Mouse (Mus musculus) gastrocnemius, adult 18-20 months (tissue): ENCODE results near the gene Fgb. TPM values are rescaled to one million over a fixed set of nuclear protein-coding genes. Genes with fewer than 3 reads are reported as not detected.
A peak's percentile ranks its signal among the peaks of the same experiment; 100 is the strongest.

Experiments used
- DNase-seq: peaks from one replicate; pipeline ENCODE4 v3.0.0; 2021; ENCODE audit warnings: low spot score
- long read RNA-seq, 2 experiments: library from polyadenylated mRNA; stranded (forward); transcript quantifications; one replicate each; pipeline ENCODE4 v2.0.0; 2021
- total RNA-seq, 2 experiments: library from RNA; stranded (reverse); gene quantifications; 2 replicates each; pipeline ENCODE4 v1.2.3; 2021

The Fgb gene
- total RNA-seq = under 1 TPM in 1 of 2 experiments, not detected in 1; 0.71 TPM
- long read RNA-seq, experiment 1 = 0 reads
- long read RNA-seq, experiment 2 = 0 reads

DNA sequence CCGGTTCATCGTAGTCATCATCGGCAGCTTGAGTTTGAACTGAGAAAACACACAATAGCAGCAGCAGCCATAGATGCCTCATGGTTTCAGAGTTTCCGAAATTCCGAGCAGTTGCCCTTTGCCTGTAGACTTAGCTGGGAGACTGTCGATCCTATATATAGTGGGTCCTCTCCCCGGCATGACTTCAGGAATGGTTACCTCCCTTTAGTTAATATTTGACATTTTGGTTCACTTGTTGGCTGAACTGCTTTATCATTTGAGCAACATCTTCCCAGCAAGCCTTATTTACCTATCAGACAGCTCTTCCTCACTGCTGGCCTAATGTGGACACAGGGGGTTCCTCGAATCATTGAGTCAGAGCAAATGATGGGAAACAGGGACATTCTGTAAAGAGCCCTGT, at the start of gene Fgb:
Fgb (minus strand) TSS at position 184 of the 400 bp plus-strand sequence.
- DNase-seq = no peak

DNA sequence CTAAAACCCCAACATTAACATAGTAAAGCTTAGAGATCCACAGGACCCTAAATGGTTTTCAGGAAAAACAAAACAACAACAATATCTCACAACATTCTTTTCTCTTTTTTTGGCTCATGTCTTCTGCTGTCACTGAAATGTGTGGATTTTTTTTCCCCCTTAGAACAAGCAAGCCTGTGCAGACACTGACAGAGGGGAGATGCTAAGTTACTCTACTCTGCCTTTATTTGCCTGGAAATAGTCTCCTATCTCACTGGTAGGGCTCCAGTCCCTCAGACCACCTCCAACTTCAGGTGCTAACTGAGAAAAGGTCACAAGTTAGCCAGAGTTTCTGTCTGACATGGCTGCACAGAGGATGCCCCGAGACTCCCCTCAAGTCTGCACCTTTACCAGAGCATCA, 49.5 kb upstream of the Fgb start:
- DNase-seq = no peak

DNA sequence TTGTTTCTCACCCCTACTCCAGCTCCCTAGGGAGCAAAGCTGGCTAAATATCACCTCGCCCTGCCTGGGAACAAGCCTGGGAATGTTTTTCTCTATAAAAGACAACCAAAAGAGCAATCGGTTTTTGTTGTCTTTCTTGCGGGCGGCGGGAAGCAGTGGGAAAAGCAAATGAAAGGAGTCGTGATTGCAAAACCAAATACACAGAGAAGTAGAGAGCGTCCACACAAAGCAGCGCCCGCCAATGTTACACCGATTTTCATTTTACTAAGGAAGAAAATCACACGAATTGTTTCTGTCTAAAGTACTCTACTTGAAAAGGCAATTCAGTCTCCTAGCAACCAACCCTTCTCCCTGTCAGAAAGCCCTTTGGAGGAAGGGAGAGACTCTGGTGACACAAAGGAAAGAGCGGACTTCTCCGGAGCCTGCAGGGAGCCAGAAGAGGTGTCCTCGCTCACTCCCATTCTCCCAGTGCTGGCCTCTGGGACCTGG, 48.9 kb upstream of the Fgb start:
- peak; percentile 14 for DNase-seq

DNA sequence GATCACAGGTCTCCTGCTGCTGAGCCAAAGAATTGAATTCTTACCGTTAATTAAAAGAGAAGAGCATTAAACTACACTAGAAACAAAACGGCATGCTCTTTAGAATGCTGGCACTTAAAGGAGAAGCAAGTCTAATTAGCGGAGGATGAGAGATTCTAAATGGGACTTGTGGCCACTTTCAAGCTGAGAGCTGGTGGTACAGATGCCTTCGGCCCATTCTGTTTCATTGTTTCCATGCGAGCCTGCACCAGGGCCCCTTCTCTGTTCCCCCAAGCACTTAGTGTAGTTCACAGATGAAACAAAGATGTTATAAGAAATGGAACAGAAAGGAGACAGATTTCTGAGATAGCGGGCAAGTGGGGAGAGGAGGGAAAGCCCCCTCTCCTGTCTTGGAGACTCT, 47.9 kb upstream of the Fgb start:
- DNase-seq = no peak

DNA sequence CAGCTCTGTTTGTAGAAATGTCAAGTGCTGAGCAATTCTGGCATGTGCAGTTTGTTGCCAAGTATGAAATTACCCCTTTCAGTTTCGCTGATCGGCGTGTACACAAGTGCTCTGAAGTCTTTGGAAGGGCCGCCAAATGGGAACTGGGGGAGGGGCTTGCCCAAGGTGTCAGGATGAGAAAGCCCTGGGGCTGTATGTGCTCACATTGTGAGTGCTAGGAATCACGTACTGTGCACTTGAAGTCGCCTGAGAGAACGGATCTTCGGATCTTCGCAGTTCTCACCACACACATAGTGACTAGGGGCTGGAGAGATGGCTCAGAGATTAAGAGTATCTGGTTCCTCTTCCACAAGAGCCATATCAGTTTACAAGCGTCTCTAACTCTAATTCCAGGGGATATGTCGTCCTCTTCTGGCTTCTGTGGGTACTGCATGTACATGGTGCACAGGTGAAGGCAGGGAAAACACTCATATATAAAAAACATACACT, 30.9 kb upstream of the Fgb start:
- peak; percentile 60 for DNase-seq

DNA sequence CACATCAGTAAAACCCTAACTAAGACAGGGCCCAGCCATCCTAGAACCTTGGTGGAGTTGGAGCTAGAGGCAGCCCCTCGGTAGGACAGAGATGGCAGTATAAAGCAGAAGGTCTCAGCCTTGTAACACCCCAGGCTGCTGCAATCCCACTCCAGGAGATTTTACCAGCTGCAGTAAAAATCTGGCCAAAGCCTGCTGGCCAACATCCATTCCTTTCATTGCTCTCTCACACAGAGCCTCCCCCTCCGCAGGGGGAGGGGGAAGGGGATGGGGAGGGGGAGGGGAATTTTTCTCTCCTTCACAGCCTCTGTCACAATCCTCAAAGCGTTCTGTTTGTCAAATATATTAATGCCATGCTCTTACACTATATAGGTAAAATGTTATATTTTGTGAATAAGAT, 26.9 kb upstream of the Fgb start:
- DNase-seq = peak; percentile 6

DNA sequence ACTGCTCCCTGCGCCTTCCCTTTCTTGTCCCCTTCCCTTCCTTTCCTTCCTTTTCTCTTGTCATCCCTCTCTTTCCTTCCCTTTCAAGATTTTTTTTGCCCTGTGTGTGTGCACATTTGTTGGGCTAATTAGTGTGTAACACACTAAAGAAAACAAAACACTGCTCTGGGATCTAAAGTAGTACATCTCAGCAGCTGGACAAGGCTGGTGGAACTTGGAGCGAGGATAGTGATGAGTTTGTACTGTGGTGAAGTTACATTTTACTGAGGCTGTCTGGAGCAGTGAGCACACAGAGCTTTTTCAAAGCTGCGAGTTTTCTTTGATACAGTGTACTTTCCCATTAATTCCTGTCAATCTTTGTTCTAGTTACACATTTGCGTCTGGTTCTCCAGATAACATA, 20.6 kb upstream of the Fgb start:
- DNase-seq = no peak

DNA sequence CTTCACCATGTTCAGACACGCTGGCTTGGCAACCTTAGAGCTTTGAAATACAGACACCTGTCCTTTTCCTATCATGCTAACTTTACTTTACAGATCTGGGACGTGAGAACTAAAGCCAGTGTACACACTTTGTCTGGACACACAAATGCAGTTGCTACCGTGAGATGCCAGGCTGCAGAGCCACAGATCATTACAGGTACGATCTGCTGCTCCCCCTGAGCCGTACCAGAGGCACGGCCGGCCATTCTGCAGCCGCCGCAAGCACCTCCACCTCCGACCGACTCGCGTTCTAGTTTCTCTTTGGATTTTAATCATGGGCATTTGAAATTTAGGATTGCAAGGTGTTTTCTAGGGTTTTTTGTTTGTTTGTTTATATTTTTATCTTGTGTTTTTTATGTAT, 19.2 kb upstream of the Fgb start:
- DNase-seq = no peak

DNA sequence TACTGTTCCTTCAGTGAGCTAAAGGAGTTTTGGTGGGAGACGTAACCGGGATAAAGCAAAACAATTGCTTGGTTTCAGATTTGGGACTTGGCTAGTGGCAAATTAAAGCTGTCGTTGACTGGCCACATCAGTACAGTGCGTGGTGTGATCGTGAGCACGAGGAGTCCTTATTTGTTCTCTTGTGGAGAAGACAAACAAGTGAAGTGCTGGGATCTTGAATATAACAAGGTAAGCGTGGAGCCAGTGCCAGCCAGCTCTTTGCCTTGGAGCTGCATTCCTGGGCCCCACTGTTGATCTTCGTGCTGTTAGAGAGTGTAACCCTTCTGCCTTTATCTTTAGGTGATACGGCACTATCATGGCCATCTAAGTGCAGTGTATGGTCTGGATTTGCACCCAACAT, 18.3 kb upstream of the Fgb start:
- no peak for DNase-seq

DNA sequence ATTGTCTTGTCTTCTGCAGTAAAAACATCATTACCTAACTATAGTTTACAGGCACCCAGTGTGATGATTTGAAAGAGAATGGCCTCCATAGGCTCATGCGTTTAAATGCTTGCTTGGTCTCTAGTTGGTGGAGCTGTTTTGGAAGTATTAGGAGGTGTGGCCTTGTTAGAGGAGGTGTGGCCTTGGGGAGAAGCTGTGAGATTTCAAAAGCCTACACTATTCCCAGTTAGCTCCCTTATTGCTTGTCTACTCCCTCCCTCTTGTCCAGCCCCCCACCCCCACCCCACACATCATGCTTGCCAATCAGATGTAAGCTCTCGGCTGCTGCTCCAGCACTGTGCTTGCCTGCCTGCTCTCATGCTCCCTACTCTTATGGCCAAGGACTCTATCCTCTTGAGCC, 7.4 kb upstream of the Fgb start:
- DNase-seq = no peak

DNA sequence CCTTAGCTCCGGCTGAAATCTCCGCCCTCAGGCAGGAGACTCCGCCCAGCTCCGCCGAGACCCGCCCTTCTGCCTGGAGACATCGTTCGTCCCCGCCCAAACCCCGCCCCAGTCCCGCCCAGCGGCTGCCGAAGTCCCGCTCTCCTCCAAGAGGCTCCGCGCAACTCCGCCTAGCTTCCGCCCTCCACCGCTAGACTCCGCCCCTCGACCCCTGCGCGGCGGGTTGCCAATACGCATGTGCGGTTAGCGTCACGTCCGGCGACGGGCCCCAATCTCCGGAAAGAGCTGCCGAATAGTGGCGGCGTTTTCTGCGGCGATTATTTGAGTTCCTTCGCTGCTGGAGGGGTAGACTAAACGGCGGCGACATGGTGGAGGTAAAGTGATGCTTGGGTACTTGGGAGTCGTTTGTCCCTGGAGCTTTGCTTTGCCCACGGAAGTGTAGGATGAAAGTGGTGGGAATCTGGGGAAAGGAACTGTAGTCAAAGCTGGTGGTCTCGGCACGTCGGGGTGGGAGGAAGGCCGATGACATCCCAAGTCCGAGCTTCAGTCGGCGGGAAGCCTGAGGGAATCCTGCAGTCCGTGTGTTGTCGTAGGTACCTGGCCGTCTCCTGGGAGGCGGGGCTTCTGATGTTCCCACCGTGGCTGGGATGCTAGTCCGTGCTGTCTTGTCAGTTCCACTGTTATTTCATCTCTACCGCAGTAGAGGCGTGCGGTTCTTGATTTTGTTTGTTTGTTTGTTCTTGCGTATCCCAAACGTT, 5.8 kb upstream of the Fgb start, which contains the start of gene Plrg1:
Plrg1 (plus strand) TSS at position 242 of the 758 bp plus-strand sequence.
- DNase-seq = peak; percentile 99

DNA sequence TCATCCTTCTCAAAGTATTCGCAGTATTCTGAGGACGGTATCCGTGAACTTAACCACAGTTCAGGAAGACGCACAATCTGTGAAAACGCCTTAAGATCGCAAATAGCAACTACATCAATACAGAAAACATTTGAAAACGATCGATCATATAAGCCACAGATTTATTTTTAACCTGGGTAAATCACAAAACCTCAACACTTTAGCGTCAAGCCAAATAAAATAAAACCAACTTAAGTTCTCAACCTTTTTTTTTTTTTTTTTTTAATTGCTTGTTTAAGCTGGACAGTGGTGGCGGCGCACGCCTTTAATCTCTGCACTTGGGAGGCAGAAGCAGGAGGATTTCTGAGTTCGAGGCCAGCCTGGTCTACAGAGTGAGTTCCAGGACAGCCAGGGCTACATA, 5.1 kb upstream of the Fgb start:
- no peak for DNase-seq

DNA sequence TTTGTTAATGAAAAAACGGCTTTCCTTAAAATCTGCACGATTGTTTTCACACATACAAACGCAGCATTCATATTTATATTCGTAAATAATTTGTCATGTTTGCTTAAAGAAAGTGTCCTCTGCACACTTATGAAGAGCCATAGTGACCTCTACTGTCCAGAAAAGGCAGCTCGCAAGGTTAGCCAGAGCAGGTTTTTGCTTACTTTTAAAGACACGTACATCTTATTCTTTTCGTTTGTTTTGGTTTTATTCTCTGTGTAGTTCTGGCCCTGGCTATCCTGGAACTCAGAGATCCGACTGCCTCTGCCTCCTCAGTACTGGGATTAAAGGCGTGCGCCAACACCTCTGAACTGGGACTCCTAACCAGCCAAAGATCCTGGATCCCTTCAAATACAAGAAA, 4.1 kb upstream of the Fgb start:
- peak; percentile 5 for DNase-seq

DNA sequence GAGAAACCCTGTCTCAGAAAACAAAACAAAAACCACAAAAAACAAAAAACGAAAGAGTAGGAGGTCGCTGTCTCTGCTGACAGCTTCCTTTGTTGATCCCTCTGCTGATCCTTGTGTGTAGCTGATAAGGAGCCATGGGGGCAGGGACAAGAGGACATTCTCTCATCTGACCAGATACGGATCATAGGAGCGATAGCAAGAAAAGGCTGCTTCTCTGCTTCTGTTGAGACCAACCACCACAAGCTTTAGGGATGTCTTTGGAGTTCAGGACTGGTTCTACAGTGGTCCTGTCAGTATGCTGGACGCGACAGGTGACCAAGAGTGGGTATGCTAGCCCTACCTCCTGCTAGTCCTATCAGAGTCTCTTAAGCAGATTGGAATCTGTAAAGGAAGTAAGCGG, 3.5 kb upstream of the Fgb start:
- DNase-seq = no peak

DNA sequence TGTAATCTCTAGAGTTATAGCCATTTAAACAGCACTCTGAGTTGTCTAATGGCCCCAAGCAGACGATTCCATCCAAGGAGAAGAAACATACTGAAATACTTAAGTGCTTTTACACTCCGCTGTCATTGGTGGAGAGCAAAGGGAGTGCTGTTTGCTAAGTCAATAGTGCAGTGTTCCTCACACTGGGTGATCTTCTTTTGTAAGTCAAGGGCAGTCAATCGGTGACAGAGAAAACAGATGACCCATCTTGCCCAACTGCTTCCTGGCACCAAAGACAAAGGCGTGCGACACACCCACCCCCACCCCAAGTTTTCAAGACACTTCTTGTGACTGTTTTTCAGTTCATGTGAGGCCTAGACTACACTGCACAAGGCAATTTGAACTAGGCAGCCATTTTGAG, 2.4 kb upstream of the Fgb start:
- no peak for DNase-seq

DNA sequence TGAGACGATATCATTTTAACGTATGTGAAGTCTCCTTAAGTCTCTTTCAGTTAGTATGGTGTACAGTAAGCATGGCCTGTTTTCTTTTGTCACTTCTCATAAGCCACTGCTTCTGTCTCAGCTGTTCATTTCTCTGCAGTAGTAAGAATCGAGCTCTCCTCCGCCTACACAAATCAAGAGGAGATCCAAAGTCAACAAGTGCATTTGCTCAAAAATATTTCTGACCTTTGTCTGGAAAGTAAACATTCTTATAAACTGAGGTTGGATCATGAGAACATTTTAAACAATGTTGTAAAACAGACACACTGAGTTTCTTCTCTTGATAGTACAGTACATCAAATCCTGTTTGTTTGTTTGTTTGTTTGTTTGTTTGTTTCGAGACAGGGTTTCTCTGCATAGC, 998 bp upstream of the Fgb start:
- no peak for DNase-seq

DNA sequence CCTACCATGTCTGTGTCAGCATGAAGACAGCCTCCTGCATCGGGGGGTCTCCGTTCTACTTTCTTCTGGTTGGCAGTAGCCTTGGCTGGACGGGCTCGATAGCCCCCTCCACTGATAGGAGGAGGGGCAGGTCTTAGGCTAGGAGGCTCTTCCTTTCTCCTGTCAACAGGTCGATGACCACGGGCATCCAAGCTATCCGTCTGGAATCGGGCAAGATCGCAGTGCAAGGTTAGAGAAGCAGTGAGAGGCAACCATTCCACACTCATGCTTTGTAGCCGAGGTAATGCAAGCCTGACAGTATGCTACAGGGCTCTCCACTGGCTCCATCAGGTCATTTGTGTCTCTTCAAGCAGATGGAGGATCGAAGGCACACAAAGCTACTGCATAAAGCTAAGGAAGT, 3.0 kb downstream of the Fgb start:
- DNase-seq = no peak

DNA sequence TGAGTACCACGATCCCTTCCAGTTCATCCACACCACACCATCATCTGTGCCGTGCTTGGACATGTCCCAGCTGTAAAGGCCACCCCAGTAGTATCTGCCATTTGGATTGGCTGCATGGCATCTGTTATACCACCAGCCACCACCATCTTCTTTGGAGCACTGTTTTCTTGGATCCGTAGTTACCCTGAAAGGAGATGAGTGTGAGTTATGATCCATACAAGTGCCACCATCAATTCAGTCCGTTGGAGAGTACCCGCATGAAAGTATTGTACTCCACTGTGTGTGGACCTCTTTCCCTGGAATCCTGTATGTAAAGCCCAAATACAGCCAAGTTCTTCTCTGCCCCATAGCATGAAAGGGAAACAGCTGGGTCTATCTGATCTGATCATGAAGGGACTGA, 7.2 kb downstream of the Fgb start:
- no peak for DNase-seq

DNA sequence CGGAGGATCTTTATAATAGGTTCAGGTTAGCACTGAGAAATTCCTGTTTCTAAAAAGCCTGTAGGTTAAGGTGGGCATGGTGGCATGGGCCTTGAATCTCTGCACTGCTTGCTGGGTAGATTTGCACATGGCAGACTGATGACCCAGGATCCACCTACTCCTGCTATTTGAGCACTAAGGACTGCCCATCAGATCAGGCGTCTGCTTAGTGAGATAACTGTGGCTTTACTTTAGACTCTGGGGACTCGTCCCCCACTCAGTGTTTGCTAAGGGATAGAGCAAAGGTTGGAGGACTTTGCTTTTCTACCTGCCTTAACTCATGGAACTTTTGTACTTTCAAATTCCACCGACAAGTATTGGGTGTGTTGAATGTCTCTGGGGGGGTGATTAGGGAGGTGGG, 10.0 kb downstream of the Fgb start:
- no peak for DNase-seq

DNA sequence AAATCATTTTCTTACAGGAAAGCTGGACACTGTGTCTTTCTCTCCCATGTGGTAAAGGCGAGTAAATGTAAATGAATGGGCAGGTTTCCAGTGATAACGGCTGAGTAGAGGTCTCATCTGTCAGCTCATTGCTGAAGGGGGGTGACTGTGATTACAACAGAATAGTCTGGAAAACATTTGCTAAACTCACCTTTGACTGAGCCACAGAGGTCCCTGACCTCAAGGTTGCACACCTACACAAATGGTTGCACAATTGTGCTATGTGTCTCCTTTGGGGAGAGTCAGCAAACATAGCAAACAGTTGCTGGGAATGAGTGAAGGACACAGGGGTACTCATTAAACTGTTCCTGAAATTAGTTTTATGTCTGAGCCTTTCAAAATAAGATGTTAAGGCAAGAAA, 10.8 kb downstream of the Fgb start:
- no peak for DNase-seq

DNA sequence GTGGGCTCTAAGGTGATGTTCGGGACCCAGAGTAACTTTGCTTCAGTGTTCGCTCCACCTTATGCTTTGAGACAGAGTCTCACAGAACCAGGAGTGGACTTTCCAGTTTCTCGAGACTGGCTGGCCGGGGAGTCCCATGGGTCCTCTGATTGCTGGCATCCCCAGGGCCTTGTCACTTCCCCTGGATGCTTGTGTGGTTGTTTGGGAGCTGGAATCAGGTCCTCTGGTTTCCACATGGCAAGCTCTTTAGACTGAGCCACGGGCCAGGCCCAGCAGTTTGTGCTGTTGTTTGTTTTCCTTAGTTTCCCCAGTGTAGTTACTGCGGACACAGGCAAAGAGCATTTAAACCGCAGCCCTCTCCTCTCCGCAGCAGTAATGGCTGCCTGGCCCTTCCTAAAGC, 15.9 kb downstream of the Fgb start:
- DNase-seq = no peak

DNA sequence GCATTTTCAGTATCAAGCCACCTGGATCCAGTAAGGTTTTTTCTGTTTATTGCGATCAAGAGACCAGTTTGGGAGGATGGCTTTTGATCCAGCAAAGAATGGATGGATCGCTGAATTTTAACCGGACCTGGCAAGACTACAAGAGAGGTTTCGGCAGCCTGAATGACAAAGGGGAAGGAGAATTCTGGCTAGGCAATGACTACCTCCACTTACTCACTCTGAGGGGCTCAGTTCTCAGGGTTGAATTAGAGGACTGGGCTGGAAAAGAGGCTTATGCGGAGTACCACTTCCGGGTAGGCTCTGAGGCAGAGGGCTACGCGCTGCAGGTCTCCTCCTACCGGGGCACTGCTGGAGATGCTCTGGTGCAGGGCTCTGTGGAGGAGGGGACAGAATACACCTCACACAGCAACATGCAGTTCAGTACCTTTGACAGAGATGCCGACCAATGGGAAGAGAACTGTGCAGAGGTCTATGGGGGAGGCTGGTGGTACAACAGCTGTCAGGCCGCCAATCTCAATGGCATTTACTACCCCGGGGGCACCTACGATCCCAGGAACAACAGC, 16.8 kb downstream of the Fgb start:
- no peak for DNase-seq

DNA sequence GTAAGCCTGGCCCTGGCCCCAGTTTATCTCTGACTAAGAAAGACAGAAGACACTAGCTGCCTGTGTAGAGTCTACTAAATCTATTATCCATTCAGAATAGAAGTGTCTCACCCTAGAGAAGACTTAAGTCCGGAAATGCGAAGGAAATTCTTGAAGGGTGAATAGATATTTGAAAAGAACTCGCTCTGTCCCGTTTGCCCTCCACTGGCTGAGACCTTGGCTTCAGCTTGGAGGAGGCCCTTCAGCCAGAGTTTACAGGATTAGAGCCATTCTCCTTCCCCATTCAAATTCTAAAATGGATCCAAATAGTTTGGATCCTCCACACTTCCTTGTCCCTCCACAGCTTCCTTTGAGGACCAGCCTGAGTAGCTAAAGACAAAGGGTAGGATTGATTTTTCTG, 19.3 kb downstream of the Fgb start:
- DNase-seq = no peak
